Mouse (Mus musculus) lung, adult 18-20 months (tissue): ENCODE measurements around the gene Polr3gl.
A peak's percentile ranks its signal among the peaks of the same experiment; 100 is the strongest.

ENCODE experiments used
- DNase-seq, 2 experiments: peaks; one replicate each; pipeline ENCODE4 v3.0.0; 2022; ENCODE audit warnings: mixed read lengths in 2 of 2

Polr3gl gene

GRCm38 (mm10) chr3:96571336-96571735, 22.6 kb downstream of the Polr3gl start:
- peak in 1 of 2 experiments; percentile 3 for DNase-seq

DNA sequence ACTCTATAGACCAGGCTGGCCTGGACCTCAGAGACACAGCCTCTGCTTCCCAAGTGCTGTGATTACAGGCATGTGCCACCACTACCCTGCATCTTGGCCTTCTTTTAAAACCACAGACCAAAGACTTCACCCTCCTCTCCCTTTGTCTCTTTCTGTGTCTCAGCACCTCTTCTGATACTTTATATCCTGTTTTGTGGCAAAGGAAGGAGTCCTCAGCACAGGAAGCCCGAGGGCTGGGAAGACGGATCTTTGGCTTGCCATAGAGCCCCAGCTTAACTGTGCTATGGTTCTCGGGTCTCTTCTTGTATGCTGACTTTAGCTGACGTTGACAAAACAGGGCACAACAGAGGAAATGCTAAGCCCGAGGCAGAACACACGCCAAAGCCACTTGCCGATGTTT, 23.3 kb downstream of the Polr3gl start:
- no peak for DNase-seq

GRCm38 (mm10) chr3:96569966-96570605, 23.9 kb downstream of the Polr3gl start:
- DNase-seq, result no peak

- no peak for DNase-seq
Observed at GRCm38 (mm10) chr3:96569506-96569905, 24.5 kb downstream of the Polr3gl start.

- no peak for DNase-seq
Observed at GRCm38 (mm10) chr3:96568605-96569004, 25.4 kb downstream of the Polr3gl start.

- no peak for DNase-seq
Observed at GRCm38 (mm10) chr3:96566661-96567450, 27.1 kb downstream of the Polr3gl start.

DNA sequence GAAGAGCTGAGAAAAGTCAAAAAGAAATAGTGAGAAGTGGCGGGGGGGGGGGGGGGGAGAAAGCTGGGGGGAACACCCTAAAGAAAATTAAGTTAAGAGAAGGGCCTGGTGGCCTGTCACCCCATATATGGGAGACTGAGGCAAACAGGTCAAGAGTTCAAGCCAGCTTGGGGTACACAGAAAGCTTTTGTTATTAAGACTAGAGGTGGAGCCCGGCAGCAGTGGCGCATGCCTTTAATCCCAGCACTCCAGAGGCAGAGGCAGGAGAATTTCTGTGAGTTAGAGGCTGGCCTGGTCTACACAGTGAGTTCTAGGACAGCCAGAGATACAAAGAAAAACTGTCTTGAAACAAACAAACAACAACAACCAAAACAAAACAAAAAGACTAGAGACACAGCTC, 28.9 kb downstream of the Polr3gl start:
- no peak for DNase-seq

DNA sequence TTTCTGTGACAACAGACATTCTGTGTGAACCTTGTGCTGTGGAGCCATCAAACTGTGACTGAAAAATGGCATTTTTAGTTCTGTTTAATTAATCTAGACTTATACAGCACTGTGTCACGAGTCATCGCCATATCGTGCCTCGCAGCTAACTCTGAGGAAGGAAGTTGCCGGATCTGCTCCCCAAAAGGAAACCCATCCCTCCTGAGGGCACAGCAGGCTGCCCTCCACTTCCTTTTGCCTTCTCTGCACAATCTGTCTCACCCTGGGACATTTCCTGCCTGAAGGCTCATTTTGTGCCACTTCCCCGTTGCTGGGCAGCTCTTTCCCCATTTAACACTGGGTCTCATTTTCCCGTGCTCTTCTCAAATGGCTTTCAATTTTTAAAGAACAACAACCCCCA, 29.3 kb downstream of the Polr3gl start:
- peak; percentile 80 to 82 for DNase-seq

DNA sequence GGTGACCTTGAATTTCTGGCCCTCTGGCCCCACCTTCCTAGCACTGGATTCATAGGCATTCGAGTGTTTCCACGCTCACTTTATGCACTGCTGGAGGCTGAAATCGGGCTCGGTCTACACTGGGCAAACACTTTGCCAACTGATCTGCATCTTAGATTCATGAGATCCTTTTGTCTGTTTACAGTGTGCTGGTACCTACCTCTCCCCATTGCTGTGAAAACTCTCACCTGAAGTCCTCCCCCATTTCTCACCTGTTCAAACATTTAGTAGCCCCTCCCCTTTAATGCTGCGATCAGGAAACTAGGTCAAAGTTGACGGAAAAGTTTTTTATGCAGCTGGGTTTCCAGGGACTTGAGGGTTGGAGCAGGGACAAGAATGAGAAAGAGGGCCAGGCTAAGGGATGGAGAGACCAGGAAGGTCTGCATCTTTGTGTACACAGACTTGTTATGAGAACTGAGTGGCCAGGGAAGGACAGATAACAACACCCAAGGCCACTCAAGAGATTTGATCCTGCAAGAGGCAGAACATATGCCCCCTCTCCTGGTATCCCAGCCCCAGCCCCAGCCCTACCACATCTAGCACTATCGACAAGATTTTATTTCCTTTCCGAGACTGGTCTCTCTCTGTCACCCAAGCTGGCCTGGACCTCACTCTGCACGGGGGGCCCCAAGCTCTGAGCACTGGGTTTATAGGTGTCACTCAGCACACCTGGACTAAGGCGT, 29.9 kb downstream of the Polr3gl start:
- DNase-seq, result peak; percentile 80 to 88

DNA sequence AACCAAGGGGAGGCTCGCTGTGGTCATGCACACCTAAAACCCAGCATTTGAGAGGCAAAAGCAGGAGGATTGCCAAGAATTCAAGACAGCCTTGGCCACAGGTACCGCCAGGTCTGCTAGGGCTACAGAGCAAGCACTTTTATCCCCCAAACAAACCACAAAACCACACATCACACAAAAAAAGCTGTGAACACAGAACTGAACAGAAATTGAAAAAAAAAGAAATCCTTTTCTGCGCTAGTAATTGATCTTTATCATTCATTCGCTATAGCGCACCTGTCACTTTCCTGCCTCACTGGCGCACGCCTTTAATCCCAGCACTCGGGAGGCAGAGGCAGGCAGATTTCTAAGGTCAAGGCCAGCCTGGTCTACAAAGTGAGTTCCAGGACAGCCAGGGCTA, 30.7 kb downstream of the Polr3gl start:
- no peak for DNase-seq

GRCm38 (mm10) chr3:96561946-96562681, 31.9 kb downstream of the Polr3gl start:
- no peak for DNase-seq

DNA sequence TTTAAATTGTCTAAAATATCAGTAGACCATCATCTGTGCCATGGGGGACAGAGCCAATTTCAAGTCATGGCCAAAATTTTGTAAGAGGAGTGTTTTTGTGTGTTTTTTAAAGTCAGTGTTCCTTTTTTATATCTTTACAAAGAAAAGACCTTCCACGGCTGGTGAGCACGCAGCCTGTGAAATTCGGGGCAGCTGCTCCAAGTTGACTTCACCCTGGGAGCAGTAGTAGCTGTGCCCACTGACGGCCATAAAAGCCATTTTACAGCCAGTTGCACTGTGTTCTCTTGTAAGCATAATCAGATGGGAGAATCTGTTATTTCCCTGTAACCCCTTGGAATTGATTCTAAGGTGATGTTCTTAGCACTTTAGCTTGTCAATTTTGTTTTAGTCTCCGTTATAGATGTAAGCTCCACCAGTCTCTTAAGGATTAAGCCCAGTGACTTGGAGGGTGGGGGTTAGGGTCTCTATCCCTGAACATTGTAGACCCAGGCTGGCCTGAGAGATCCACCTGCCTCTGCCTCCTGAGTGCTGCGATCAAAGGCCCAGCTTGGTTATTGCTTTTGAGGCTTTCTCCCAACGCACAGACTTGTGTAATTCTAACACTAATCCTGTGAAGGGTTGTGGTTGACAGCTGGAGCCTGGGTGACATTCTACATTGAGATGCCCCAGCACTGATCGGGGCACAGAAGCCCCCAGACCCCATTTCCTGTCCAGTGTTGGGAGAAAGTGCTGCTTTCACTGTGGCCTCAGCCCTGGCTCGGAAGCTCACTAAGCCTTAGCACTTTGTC, 32.9 kb downstream of the Polr3gl start:
- DNase-seq, result no peak

DNA sequence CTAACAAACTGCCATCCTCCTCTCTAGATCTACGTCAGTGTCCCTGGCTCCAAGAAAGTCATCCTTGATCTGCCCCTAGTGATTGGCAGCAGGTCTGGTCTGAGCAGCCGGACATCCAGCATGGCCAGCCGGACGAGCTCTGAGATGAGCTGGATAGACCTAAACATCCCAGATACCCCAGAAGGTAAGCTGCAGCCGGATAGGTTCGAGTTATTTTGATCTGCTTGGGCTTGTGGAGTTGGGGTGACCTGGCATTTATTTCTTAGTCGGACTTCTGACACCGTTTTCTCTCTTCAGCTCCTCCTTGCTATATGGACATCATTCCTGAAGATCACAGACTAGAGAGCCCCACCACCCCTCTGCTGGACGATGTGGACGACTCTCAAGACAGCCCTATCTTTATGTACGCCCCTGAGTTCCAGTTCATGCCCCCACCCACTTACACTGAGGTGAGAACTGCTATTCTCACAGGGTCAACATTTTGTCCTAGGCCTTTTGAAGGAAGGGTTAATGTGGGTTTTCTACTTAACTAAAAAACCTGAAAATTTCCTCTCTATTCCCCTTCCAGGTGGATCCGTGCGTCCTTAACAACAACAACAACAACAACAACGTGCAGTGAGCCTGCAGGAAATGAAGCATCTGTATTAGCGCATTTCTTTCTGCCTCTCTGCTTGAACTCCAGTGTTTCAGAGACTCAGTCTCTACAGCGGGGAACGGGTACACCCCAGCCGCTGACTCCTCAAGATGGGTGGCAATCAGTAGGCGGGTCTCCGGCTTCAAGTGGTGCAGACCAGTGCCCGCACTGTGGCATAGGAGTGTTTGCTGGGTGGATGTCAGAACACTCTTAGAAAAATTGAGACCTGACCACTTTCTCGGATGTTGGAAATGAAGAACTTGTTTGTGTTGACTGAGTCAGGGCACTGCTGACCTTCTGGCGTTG, 33.8 kb downstream of the Polr3gl start:
- no peak for DNase-seq

DNA sequence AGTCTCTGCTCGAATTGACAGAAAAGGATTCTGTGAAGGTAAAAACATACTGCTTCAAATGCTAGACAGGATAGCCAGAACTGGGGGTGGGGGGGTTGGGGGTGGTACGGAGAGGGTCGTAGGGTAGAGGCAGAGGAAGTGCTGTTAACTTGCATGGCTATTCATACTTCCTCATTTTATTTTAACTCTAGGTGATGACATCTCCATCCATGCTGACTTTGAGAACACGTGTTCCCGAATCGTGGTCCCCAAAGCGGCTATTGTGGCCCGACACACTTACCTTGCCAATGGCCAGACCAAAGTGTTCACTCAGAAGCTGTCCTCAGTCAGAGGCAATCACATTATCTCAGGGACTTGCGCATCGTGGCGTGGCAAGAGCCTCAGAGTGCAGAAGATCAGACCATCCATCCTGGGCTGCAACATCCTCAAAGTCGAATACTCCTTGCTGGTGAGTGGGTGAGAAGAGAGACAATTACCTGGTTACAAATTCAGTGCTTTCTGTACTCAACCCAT, 34.5 kb downstream of the Polr3gl start:
- no peak for DNase-seq

DNA sequence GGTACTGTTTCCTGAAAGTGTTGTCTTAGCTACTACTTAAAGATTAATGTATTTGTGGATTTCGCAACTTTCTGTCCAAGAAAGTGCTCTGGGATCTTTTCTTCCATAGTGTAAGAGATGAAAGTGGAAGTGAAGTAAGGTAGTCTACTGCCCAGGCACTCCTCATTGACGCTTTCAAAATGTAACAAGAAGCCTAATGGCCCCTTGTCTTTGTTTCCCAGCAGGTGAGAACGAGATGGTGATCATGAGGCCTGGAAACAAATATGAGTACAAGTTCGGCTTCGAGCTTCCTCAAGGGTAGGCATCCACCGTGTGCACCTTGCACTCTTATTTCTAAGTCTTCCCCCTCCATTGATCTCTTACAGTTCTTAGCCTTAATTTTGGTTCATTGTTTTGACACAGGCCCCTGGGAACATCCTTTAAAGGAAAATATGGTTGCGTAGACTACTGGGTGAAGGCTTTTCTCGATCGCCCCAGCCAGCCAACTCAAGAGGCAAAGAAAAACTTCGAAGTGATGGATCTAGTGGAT, 35.2 kb downstream of the Polr3gl start:
- no peak for DNase-seq

GRCm38 (mm10) chr3:96558159-96558558, 35.8 kb downstream of the Polr3gl start:
- no peak for DNase-seq

- DNase-seq, result peak; percentile 100
Observed at GRCm38 (mm10) chr3:96557694-96558093, 36.3 kb downstream of the Polr3gl start, which contains the start of gene Txnip. Gene Txnip (plus strand): TSS chr3:96557957.

DNA sequence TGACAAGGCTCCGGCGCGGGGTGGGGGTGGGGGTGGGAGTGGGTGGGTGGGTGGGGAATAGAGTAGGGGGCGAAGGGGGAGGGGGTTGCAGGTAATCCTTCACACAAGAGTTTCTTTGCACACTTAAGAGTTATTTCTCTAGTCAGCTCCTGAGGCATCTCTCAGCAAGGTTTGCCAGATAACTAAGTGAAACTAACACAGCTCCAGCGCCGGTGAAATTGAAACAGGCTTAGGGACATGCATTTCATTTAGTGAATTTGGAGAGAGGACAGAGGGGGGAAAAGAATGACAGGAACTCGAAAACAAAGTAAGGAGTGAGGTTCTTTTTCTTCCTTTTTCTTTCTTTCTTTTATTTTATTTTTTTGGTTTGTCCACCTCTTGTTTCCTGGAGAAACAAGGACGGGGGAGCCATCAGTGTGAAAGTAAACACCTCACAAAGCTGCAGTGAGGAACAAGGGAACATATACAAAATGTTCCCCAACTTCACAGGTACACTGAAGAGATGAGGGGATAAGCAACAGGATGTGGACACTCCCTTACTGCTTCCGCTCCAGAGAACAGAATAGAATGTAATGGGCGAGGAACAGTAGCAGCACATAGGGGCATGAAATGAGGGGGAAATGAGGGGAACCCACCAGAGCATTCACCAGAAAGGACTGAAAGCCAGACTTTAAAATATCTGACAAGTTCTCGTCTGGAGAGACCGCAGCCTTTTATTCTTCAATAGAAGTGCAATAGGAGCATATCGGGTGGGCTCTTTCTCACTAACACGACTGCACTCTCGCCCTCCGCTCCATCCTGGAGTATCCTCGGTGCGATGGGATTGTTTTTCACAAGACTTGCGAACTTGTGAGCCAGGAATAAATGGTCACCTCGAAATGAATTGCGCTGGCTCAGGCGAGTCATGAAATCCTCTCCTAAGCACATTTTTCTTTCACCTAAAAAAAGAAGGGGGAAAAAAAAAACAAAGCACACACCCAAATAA, 37.0 kb downstream of the Polr3gl start:
- no peak for DNase-seq

- DNase-seq, result no peak
Observed at GRCm38 (mm10) chr3:96555999-96556614, 37.9 kb downstream of the Polr3gl start.
